Mouse (Mus musculus) erythroblast, embryonic 14.5 days (primary cell): ENCODE data around the gene Wfdc18. TPM values are rescaled to one million over a fixed set of nuclear protein-coding genes. Genes with fewer than 3 reads are reported as not detected.

Source experiments
- H3K27me3 ChIP-seq: 2 replicates; pipeline ENCODE4 v1.6.1; 2012; ENCODE audit warnings: inconsistent platforms; ENCODE audit not compliant: control insufficient read depth
- H3K36me3 ChIP-seq: 2 replicates; pipeline ENCODE4 v1.6.1; 2012; ENCODE audit warnings: mild to moderate bottlenecking, inconsistent platforms; ENCODE audit not compliant: control insufficient read depth
- H3K4me1 ChIP-seq: 2 replicates; pipeline ENCODE4 v1.6.1; 2012; ENCODE audit warnings: inconsistent platforms; ENCODE audit not compliant: control insufficient read depth
- H3K4me3 ChIP-seq: replicated peaks from 2 replicates; pipeline ENCODE3; 2012; ENCODE audit warnings: moderate library complexity, mild to moderate bottlenecking, inconsistent platforms
- H3K9me3 ChIP-seq: 2 replicates; pipeline ENCODE4 v1.6.1; 2012; ENCODE audit warnings: low read length, inconsistent platforms, mixed read lengths; ENCODE audit not compliant: control insufficient read depth
- GATA1 ChIP-seq: IDR thresholded peaks from 2 replicates; pipeline ENCODE4 v1.6.1; 2012; ENCODE audit warnings: low read length, inconsistent platforms, mixed read lengths
- TAL1 ChIP-seq: IDR thresholded peaks from 3 replicates; pipeline ENCODE4 v1.6.1; 2012; ENCODE audit warnings: low read length, inconsistent platforms, mixed read lengths
- polyA plus RNA-seq: library from polyadenylated mRNA; stranded (reverse); fragments of >175 nt; gene quantifications from 2 replicates; pipeline ENCODE4 v1.2.3, GENCODE M21; 2012

The Wfdc18 gene
- polyA plus RNA-seq, 1 experiment: not detected

DNA sequence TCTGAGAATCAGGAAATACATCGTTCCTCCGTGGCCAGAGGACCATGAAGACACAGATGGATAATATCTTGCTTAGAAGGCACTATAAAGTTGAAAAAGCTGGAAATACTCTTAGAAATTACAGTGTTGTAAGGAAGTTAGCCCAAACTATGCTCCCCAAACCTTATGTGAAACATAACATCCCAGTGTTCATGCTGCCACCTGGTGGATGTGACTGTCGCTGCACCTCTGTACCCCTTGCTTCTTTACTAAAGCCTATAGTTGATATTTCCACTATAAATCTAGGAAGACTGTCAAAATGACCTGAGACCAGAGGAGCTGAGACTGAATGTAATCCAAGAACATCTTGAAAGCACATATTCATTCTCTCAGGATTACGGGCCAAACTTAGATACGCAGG, 30.4 kb downstream of the Wfdc18 start:
- TF ChIP-seq GATA1 (no peak), TAL1 (no peak)
- H3K4me3 ChIP-seq: no peak overlapping the region
- H3K9me3 ChIP-seq: no peaks in the 10 kb centered on the region
- H3K4me1 ChIP-seq: no peaks in the 10 kb centered on the region
- no peaks in the 10 kb centered on the region for H3K36me3 ChIP-seq
- no peaks in the 10 kb centered on the region for H3K27me3 ChIP-seq

DNA sequence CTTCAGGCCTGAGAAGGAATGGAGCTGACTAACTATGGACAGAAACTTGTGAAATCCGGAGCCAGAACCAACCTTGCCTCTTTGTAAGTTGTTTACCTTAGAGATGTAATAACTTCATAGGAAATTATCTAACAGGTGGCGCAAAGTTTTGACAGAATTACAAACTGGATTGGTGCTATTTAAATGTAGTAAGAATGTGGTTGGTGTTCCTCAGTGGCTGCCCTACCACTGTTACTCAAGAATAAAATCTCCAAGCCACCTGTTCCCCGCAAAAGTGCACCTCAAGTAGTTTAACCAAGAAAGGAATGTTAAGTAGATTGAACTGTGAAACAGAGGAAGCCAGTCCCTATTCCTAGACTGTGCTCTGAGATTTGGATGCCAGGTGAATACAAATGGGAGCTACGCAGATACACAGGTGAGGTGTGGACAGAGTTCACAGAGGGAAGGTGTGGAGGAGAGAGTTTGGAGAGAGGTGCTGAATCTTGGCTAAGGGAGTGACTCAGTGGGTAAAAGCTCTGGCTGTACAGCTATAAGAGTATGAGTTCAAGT, 31.7 kb downstream of the Wfdc18 start:
- H3K27me3 ChIP-seq: no peaks in the 10 kb centered on the region
- no peak overlapping the region for H3K4me3 ChIP-seq
- no peaks in the 10 kb centered on the region for H3K9me3 ChIP-seq
- TF ChIP-seq GATA1: no peak
- H3K4me1 ChIP-seq: no peaks in the 10 kb centered on the region
- no peaks in the 10 kb centered on the region for H3K36me3 ChIP-seq

DNA sequence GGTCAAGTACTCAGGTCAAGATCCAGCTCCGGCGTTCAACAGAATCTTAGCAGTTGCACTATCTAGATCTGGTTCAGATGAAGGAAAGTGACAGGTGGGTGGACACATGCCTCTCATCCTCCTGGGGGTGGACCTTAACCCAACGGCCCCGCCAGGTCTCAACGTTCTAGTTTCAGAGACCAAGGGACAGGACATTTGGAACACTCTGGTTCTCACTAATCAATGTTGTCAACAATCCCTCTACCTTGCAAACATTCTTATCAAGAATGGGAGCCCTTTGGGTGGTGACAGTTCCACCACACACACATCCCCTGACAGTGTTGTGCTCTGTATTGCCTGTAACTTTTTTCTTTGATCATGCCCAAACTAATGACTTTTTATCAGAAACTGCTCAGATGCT, 33.0 kb downstream of the Wfdc18 start:
- TF ChIP-seq TAL1 (no peak), GATA1 (no peak)
- Histone ChIP-seq H3K4me1 (no peaks in the 10 kb centered on the region), H3K4me3 (no peak overlapping the region), H3K9me3 (no peaks in the 10 kb centered on the region), H3K36me3 (no peaks in the 10 kb centered on the region), H3K27me3 (peaks cover 8% of the 10 kb centered on the region)

GRCm38 (mm10) chr11:83742731-83743355, 34.0 kb downstream of the Wfdc18 start:
- Histone ChIP-seq H3K27me3 (peaks cover 9% of the 10 kb centered on the region), H3K36me3 (no peaks in the 10 kb centered on the region)

GRCm38 (mm10) chr11:83743525-83743924, 34.7 kb downstream of the Wfdc18 start:
- H3K36me3 ChIP-seq: no peaks in the 10 kb centered on the region
- H3K4me1 ChIP-seq: no peaks in the 10 kb centered on the region
- TF ChIP-seq TAL1 (no peak), GATA1 (no peak)
- H3K9me3 ChIP-seq: no peaks in the 10 kb centered on the region
- peaks cover 13% of the 10 kb centered on the region for H3K27me3 ChIP-seq
- no peak overlapping the region for H3K4me3 ChIP-seq

More at GRCm38 (mm10) chr11:83742731-83743355, 34.0 kb downstream of the Wfdc18 start:
- no peak for TF ChIP-seq TAL1
- TF ChIP-seq GATA1: no peak
- Histone ChIP-seq H3K4me3 (no peak overlapping the region), H3K9me3 (no peaks in the 10 kb centered on the region), H3K4me1 (no peaks in the 10 kb centered on the region)

GRCm38 (mm10) chr11:83746152-83746551, 37.3 kb downstream of the Wfdc18 start:
- Histone ChIP-seq H3K27me3 (peaks cover 18% of the 10 kb centered on the region), H3K36me3 (no peaks in the 10 kb centered on the region), H3K9me3 (no peaks in the 10 kb centered on the region), H3K4me3 (no peak overlapping the region), H3K4me1 (no peaks in the 10 kb centered on the region)
- no peak for TF ChIP-seq GATA1
- TF ChIP-seq TAL1: no peak

- Histone ChIP-seq H3K27me3 (peaks cover 23% of the 10 kb centered on the region), H3K4me3 (no peak within 1 kb of the TSS), H3K36me3 (no peaks in the 10 kb centered on the region), H3K4me1 (no peaks in the 10 kb centered on the region), H3K9me3 (no peaks in the 10 kb centered on the region)
- no peak for TF ChIP-seq TAL1
- TF ChIP-seq GATA1: no peak
Observed at GRCm38 (mm10) chr11:83746681-83747080, 37.9 kb downstream of the Wfdc18 start, which contains the start of gene Wfdc21. Wfdc21 (plus strand) TSS chr11:83746940.

DNA sequence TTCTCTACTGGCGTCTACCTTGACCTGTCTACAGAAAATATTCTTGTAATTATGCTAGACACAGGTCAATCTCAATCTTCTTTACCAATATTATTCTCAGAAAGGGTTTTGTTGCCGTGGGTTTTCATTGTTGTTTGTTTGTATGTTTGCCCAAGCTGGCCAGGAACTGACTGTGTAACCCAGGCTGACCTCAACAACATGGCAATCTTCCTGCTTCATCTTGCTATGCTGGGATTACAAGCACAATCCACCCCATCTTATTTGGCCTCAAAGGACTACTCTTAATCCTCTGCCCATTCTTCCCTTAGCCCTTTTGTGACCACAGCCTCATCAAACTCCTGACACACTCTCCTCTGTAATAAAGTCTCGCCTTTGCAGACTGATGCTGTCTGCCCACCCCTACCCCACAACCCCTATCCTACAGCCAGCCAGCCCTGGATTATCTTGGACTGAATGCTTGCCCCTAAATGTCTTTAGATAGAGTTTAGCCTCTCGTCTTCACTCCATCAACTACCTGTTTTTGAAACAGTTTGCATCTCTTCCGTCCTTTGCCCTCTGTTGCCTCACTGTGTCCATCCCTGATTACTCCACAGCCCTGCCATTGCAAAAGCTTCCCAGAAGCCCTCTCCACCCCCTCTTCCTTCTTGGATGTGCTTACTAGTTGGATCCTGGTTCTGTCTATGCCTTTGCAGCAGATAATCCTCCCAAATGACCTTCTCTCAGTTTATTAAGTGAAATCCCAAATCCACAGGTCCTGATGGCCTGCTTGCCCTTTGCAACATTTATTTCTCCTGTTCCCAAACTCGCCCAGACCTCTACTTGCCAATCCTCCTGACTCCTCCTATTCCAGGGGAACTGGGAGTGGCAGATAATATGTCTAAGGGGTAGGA, 38.8 kb downstream of the Wfdc18 start:
- Histone ChIP-seq H3K4me1 (no peaks in the 10 kb centered on the region), H3K27me3 (peaks cover 23% of the 10 kb centered on the region), H3K4me3 (no peak overlapping the region), H3K9me3 (no peaks in the 10 kb centered on the region), H3K36me3 (no peaks in the 10 kb centered on the region)
- TF ChIP-seq TAL1 (no peak), GATA1 (no peak)

DNA sequence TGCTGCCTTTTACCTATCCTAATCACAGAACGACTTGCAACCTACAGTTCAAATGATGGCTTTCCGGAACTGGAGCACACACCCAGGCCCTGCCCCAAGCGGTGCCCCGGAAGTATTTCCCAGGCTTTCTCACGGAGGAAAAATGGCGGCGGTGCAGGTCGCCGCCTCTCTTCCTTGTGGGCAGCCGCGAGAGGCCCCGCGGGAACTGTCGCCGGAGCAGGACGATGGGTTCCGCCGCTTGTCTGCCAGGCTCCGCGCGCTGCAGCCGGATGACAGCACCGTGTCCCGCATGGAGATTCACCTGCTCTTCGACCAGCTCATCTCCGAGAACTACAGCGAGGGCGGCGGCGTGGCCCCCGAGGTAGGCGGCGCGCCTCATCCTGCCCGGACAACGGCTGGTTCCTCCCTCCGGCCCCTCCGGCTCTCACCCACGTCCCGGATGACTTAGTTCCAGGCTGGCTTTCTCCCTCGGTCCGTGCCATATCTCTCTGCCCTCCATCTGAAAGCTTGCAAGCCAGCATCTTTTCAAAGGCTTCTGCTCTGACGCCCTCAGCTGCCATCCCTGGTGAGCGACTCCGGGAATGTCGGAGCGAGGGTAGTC, 44.9 kb downstream of the Wfdc18 start, which contains the start of gene Heatr6:
Gene Heatr6, plus strand, starts transcription at position 116 of the 601 bp plus-strand sequence.
- peaks cover 8% of the 10 kb centered on the region for H3K27me3 ChIP-seq
- no peaks in the 10 kb centered on the region for H3K9me3 ChIP-seq
- peak within 1 kb of the TSS; percentile 86 for H3K4me3 ChIP-seq
- H3K36me3 ChIP-seq: peaks cover 30% of the 10 kb centered on the region
- H3K4me1 ChIP-seq: peaks cover 18% of the 10 kb centered on the region
- no peak for TF ChIP-seq TAL1
- no peak for TF ChIP-seq GATA1
